7 mouse cellular contexts compared by ENCODE assay signal in the genomic region with DNA sequence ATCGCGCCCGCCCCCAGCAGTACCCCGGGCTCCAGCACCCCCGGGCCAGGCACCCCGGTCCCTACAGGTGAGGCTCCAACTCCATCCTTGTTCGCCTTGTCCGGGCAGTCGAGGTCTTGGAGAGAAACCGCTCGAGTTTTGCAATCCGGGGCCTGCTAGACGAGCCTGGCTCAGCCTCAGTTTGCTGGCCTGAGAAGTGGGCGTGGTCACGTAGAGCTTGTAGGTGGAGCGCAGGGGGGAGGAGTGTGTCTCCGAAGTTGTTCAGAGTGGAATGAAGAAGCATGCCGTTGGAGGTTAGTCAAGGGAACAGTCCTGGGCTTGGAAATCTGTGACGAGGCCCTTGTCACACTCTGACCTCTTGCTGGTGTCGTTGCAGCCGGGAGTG. TPM values are rescaled to one million over a fixed set of nuclear protein-coding genes. Genes with fewer than 3 reads are reported as not detected.
A peak's percentile ranks its signal among the peaks of the same experiment; 100 is the strongest.
DNase-seq lines count a peak whose midpoint lies in the region.

No protein-coding gene starts in this region.

- 0 out of 2 replicates have a peak overlapping the region, but pooled peaks have one; percentile 19 for H3K27ac ChIP-seq in brown adipose tissue, adult 24 weeks (replicated peaks; ENCODE audit: low read depth, low read length)
- peak overlapping the region; percentile 93 for H3K27ac ChIP-seq in midbrain, embryonic 10.5 days (replicated peaks)

- H3K36me3 ChIP-seq in midbrain, embryonic 10.5 days, result no peaks in the 10 kb centered on the region

- WGBS in midbrain, embryonic 10.5 days, result 2% methylated on average over 21 of the region's 21 CpGs

- no peaks in the 10 kb centered on the region; the same call in 1 of the 2 replicates for H3K9me3 ChIP-seq in midbrain, embryonic 10.5 days (replicated peaks)

- peaks cover 9% of the 10 kb centered on the region for H3K4me1 ChIP-seq in brown adipose tissue, adult 24 weeks (ENCODE audit: control insufficient read depth, insufficient read depth, insufficient read length, low read length)
- H3K4me1 ChIP-seq in midbrain, embryonic 10.5 days, result peaks cover 60% of the 10 kb centered on the region

- intact Hi-C loops in gastrocnemius, postnatal 14 days (cut with DNase I; ENCODE audit: low total_unique reads), result no loop called here

- peak overlapping the region; percentile 62 for H3K4me3 ChIP-seq in brown adipose tissue, adult 24 weeks (ENCODE audit: insufficient read depth, low read depth, low read length)
- peak overlapping the region; percentile 70 for H3K4me3 ChIP-seq in midbrain, embryonic 10.5 days

- peaks cover 35% of the 10 kb centered on the region for H3K27me3 ChIP-seq in midbrain, embryonic 10.5 days (ENCODE audit: low read depth, poor library complexity, severe bottlenecking)

- DNase-seq in spleen, postnatal 14 days (ENCODE audit: low spot score in 2 of 2), result peak; percentile 72 to 80
- DNase-seq in spleen, adult 18-20 months, result no peak
- peak; percentile 79 for DNase-seq in gastrocnemius, postnatal 14 days
- DNase-seq in kidney, postnatal 4 days, result peak; percentile 78 to 86
- DNase-seq in midbrain, embryonic 10.5 days (ENCODE audit: low spot score), result no peak
- peak; percentile 92 for DNase-seq in yolk sac, embryonic 10.5 days (ENCODE audit: low spot score)

RNA-seq across cellular contexts. Expression of gene Cdk2ap2, which starts 0.5 kb away (rescaled TPM):
- polyA plus RNA-seq in brown adipose tissue, adult 24 weeks (2012; ENCODE audit: insufficient read depth, insufficient read length, missing spikeins), result 78.5 and 101 TPM in 2 replicates
- total RNA-seq in gastrocnemius, postnatal 14 days (2021), result 10 to 100 TPM; 17.3 to 17.5 TPM
- 76.2 and 82.5 TPM in 2 replicates for polyA plus RNA-seq in midbrain, embryonic 10.5 days (2016; fragmentation: Nextera tagmentation; extraction: Ambion mirVana)

RNA-seq across cellular contexts. Expression of gene Pitpnm1, which starts 2.4 kb away (rescaled TPM):
- polyA plus RNA-seq in brown adipose tissue, adult 24 weeks (2012; ENCODE audit: insufficient read depth, insufficient read length, missing spikeins), result 14.8 and 17.2 TPM in 2 replicates
- 1 to 10 TPM; 3.7 to 4.2 TPM for total RNA-seq in gastrocnemius, postnatal 14 days (2021)
- 12.8 and 15.1 TPM in 2 replicates for polyA plus RNA-seq in midbrain, embryonic 10.5 days (2016; fragmentation: Nextera tagmentation; extraction: Ambion mirVana)

RNA-seq across cellular contexts. Expression of gene Cabp2, which starts 16.1 kb away (rescaled TPM):
- not detected in 2 replicates for polyA plus RNA-seq in brown adipose tissue, adult 24 weeks (2012; ENCODE audit: insufficient read depth, insufficient read length, missing spikeins)
- total RNA-seq in gastrocnemius, postnatal 14 days (2021), result not detected
- polyA plus RNA-seq in midbrain, embryonic 10.5 days (2016; fragmentation: Nextera tagmentation; extraction: Ambion mirVana), result not detected in 2 replicates

RNA-seq across cellular contexts. Expression of gene Aip, which starts 28.2 kb away (rescaled TPM):
- 62.7 and 65.2 TPM in 2 replicates for polyA plus RNA-seq in brown adipose tissue, adult 24 weeks (2012; ENCODE audit: insufficient read depth, insufficient read length, missing spikeins)
- 10 to 100 TPM; 51.4 to 57.9 TPM for total RNA-seq in gastrocnemius, postnatal 14 days (2021)
- 60.6 and 61.7 TPM in 2 replicates for polyA plus RNA-seq in midbrain, embryonic 10.5 days (2016; fragmentation: Nextera tagmentation; extraction: Ambion mirVana)

RNA-seq across cellular contexts. Expression of gene Gstp3, which starts 38.1 kb away (rescaled TPM):
- 2.3 and 4.2 TPM in 2 replicates for polyA plus RNA-seq in brown adipose tissue, adult 24 weeks (2012; ENCODE audit: insufficient read depth, insufficient read length, missing spikeins)
- total RNA-seq in gastrocnemius, postnatal 14 days (2021), result not detected
- 0.23 TPM in 1 of 2 replicates, not detected in the other for polyA plus RNA-seq in midbrain, embryonic 10.5 days (2016; fragmentation: Nextera tagmentation; extraction: Ambion mirVana)

Comparison
In these comparisons a context has a peak if more than half of its experiments do, and no peak if none do; other contexts are left out.
1. DNase-seq: peak in spleen, postnatal 14 days (2 of 2), gastrocnemius, postnatal 14 days (single experiment), kidney, postnatal 4 days (2 of 2) and yolk sac, embryonic 10.5 days (single experiment); none in spleen, adult 18-20 months (0 of 2) and midbrain, embryonic 10.5 days (single experiment).